In the genomic region with DNA sequence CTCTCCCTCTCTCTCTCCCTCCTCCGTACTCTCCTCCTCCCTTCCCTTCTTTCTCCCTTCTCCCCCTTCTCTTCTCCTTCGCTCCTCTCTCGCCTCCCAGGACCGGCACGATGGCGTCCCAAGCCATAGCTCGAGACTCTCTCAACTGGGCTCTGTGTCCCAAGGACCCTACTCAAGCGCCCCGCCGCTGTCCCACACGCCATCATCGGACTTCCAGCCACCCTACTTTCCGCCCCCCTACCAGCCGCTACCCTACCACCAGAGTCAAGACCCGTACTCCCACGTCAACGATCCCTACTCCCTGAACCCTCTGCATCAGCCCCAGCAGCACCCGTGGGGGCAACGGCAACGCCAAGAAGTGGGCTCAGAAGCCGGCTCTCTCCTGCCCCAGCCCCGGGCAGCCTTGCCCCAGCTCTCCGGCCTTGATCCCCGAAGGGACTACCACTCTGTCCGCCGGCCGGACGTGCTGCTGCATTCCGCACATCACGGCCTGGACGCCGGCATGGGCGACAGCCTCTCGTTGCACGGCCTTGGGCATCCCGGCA, we compare ENCODE assay signal across 11 mouse cellular contexts. TPM values are rescaled to one million over a fixed set of nuclear protein-coding genes. Genes with fewer than 3 reads are reported as not detected.
DNase-seq lines count a peak whose midpoint lies in the region; ATAC-seq and TF ChIP-seq lines count a peak whose summit lies in the region.
"Had no signal": no experiment of that assay in that cellular context is flagged by ENCODE, and none has a peak within 500 bp of the region (broad histone marks: within the 10 kb centered on the region; RNA-seq: fewer than 3 reads in every experiment).

No protein-coding gene starts in this region.

- H3K36me3 ChIP-seq in testis, adult 2 months (ENCODE audit: control insufficient read depth, insufficient read depth, low read length), result no peaks in the 10 kb centered on the region
- H3K36me3 ChIP-seq in hindbrain, embryonic 13.5 days, result no peaks in the 10 kb centered on the region
- H3K36me3 ChIP-seq in midbrain, embryonic 12.5 days, result no peaks in the 10 kb centered on the region
- no peaks in the 10 kb centered on the region for H3K36me3 ChIP-seq in liver, embryonic 11.5 days (ENCODE audit: control insufficient read depth, insufficient read depth, low read length)
- H3K36me3 ChIP-seq: G1E; intestine, embryonic 15.5 days had no signal

- H3K4me3 ChIP-seq in testis, adult 2 months (ENCODE audit: control insufficient read depth, low read depth, low read length), result peak overlapping the region; percentile 10
- peak overlapping the region; percentile 47 for H3K4me3 ChIP-seq in hindbrain, embryonic 13.5 days
- H3K4me3 ChIP-seq in midbrain, embryonic 12.5 days, result peak overlapping the region; percentile 36
- no peak overlapping the region for H3K4me3 ChIP-seq in liver, embryonic 11.5 days (ENCODE audit: low read depth, low read length)
- H3K4me3 ChIP-seq: intestine, embryonic 15.5 days had no signal

- TF ChIP-seq POLR2A in testis, adult 2 months (IDR thresholded peaks at IDR 0.05; ENCODE audit: control insufficient read depth, low read depth, low read length), result no peak

- H3K4me1 ChIP-seq in testis, adult 2 months (ENCODE audit: control insufficient read depth, insufficient read depth, low read length), result peaks cover 4% of the 10 kb centered on the region
- H3K4me1 ChIP-seq in hindbrain, embryonic 13.5 days (replicated peaks), result peaks cover 20% of the 10 kb centered on the region
- H3K4me1 ChIP-seq in midbrain, embryonic 12.5 days, result peaks cover 3% of the 10 kb centered on the region; the same call in 1 of the 2 replicates
- no peaks in the 10 kb centered on the region for H3K4me1 ChIP-seq in liver, embryonic 11.5 days (replicated peaks; ENCODE audit: control insufficient read depth, insufficient read depth, low read length)
- H3K4me1 ChIP-seq: intestine, embryonic 15.5 days had no signal

- peaks cover 10% of the 10 kb centered on the region for H3K27me3 ChIP-seq in testis, adult 2 months (ENCODE audit: control insufficient read depth, insufficient read depth, low read length)
- peaks cover 83% of the 10 kb centered on the region for H3K27me3 ChIP-seq in hindbrain, embryonic 13.5 days
- peaks cover 94% of the 10 kb centered on the region for H3K27me3 ChIP-seq in midbrain, embryonic 12.5 days
- peaks cover 92% of the 10 kb centered on the region for H3K27me3 ChIP-seq in liver, embryonic 11.5 days (replicated peaks; ENCODE audit: control insufficient read depth, insufficient read depth, low read length)

- ATAC-seq in hindbrain, embryonic 13.5 days (ENCODE audit: low FRiP score), result no peak
- no peak for ATAC-seq in midbrain, embryonic 12.5 days (ENCODE audit: low FRiP score, low read depth)
- no peak for ATAC-seq in liver, embryonic 11.5 days (replicated peaks; ENCODE audit: low FRiP score)
- ATAC-seq: intestine, embryonic 15.5 days had no signal

- H3K9ac ChIP-seq in hindbrain, embryonic 13.5 days, result peak overlapping the region; percentile 75
- peak overlapping the region; percentile 46 for H3K9ac ChIP-seq in midbrain, embryonic 12.5 days (replicated peaks)
- no peak overlapping the region for H3K9ac ChIP-seq in liver, embryonic 11.5 days (ENCODE audit: low read depth, low read length)
- H3K9ac ChIP-seq: intestine, embryonic 15.5 days had no signal

- no peak for TF ChIP-seq CTCF in testis, adult 2 months (IDR thresholded peaks at IDR 0.05; ENCODE audit: control insufficient read depth, insufficient read depth, insufficient replicate concordance, low read depth, low read length)

- no peaks in the 10 kb centered on the region for H3K9me3 ChIP-seq in hindbrain, embryonic 13.5 days
- H3K9me3 ChIP-seq in midbrain, embryonic 12.5 days, result no peaks in the 10 kb centered on the region
- H3K9me3 ChIP-seq in liver, embryonic 11.5 days (ENCODE audit: control insufficient read depth, low read length), result no peaks in the 10 kb centered on the region
- H3K9me3 ChIP-seq: intestine, embryonic 15.5 days had no signal

- H3K27ac ChIP-seq in testis, adult 2 months (ENCODE audit: control insufficient read depth, insufficient read depth, low read depth, low read length), result no peak overlapping the region
- peak overlapping the region; percentile 83 for H3K27ac ChIP-seq in hindbrain, embryonic 13.5 days
- H3K27ac ChIP-seq in midbrain, embryonic 12.5 days (replicated peaks), result peak overlapping the region; percentile 55
- H3K27ac ChIP-seq in liver, embryonic 11.5 days (ENCODE audit: low read depth, low read length), result no peak overlapping the region
- H3K27ac ChIP-seq: intestine, embryonic 15.5 days had no signal

- WGBS in hindbrain, embryonic 13.5 days, result 2% methylated on average over 36 of the region's 36 CpGs
- under 1% methylated on average over 36 of the region's 36 CpGs for WGBS in midbrain, embryonic 12.5 days
- WGBS in liver, embryonic 11.5 days, result 5% methylated on average over 36 of the region's 36 CpGs

- DNase-seq in testis, postnatal 10 days (ENCODE audit: low spot score), result no peak
- no peak for DNase-seq in left cerebral cortex, adult 9 months (ENCODE audit: low spot score in 2 of 2)
- no peak for DNase-seq in gastrocnemius, adult 18-20 months (ENCODE audit: low spot score)
- no peak for DNase-seq in liver, embryonic 11.5 days (ENCODE audit: low spot score)
- DNase-seq: heart, adult 11 months; lung, postnatal 4 days had no signal

- H3K4me2 ChIP-seq in hindbrain, embryonic 13.5 days, result peak overlapping the region; percentile 57
- H3K4me2 ChIP-seq in midbrain, embryonic 12.5 days (replicated peaks), result 0 out of 2 replicates have a peak overlapping the region, but pooled peaks have one; percentile 10
- no peak overlapping the region for H3K4me2 ChIP-seq in liver, embryonic 11.5 days
- H3K4me2 ChIP-seq: intestine, embryonic 15.5 days had no signal

RNA-seq across cellular contexts. Expression of gene Tfap2b, which starts 5.2 kb away (rescaled TPM):
- 1.6 TPM in 1 of 2 replicates, not detected in the other for polyA plus RNA-seq in testis, adult 2 months (2012; rRNA removed)
- 93.5 and 103 TPM in 2 replicates for polyA plus RNA-seq in hindbrain, embryonic 13.5 days (2015; fragmentation: Nextera tagmentation; extraction: Ambion mirVana)
- 93.3 and 100 TPM in 2 replicates for polyA plus RNA-seq in midbrain, embryonic 12.5 days (2016; fragmentation: Nextera tagmentation; extraction: Ambion mirVana)
- total RNA-seq in gastrocnemius, adult 18-20 months (2021), result under 1 TPM in 1 of 2 experiments, not detected in 1; 0.11 TPM
- 0.32 and 1.1 TPM in 2 replicates for polyA plus RNA-seq in liver, embryonic 11.5 days (2014; fragmentation: Nextera tagmentation; extraction: Ambion mirVana)
- polyA plus RNA-seq: G1E had no signal

Comparison
In these comparisons a context has a peak if more than half of its experiments do, and no peak if none do; other contexts are left out.
1. H3K27ac ChIP-seq: peak in hindbrain, embryonic 13.5 days (single experiment) and midbrain, embryonic 12.5 days (single experiment); none in testis, adult 2 months (single experiment) and liver, embryonic 11.5 days (single experiment).
2. RNA of gene Tfap2b, which starts 5.2 kb away (polyA plus RNA-seq): 93.5 to 103 TPM in hindbrain, embryonic 13.5 days and 93.3 to 100 TPM in midbrain, embryonic 12.5 days; 0.32 to 1.1 TPM in liver, embryonic 11.5 days and 1.6 TPM in testis, adult 2 months; every median in the first group is over 10 times any median in the second.